Mouse (Mus musculus) kidney, adult 2 months (tissue): ENCODE measurements around the gene Tmem179.

Experiments used
- CTCF ChIP-seq: fragments of 200-500 bp; conservative IDR thresholded peaks from 2 replicates; pipeline ENCODE4 v1.5.1; 2011; ENCODE audit warnings: low read depth, mild to moderate bottlenecking, control low read depth, low read length, moderate library complexity, mixed read lengths; ENCODE audit not compliant: insufficient read depth, insufficient read length
- POLR2A ChIP-seq: fragments of 200-500 bp; IDR thresholded peaks from one replicate; pipeline ENCODE4 v1.6.1; 2011; ENCODE audit warnings: low read depth, low read length, control low read depth

GRCm38 (mm10) chr12:112507264-112507663 is 9.3 kb downstream of the Tmem179 start:
- TF ChIP-seq POLR2A, result no peak
- TF ChIP-seq CTCF, result no peak
